Mouse (Mus musculus) heart, adult 18-20 months (tissue): ENCODE results near the gene Morc4. TPM values are rescaled to one million over a fixed set of nuclear protein-coding genes. Genes with fewer than 3 reads are reported as not detected.

Source experiments
- DNase-seq, 2 experiments: peaks; one replicate each; pipeline ENCODE4 v3.0.0; 2021 to 2022; ENCODE audit warnings: mixed read lengths in 1 of 2
- long read RNA-seq, 2 experiments: library from polyadenylated mRNA; stranded (forward); transcript quantifications; one replicate each; pipeline ENCODE4 v2.0.0; 2021
- total RNA-seq, 2 experiments: library from RNA; stranded (reverse); gene quantifications; 2 replicates each; pipeline ENCODE4 v1.2.3; 2021

The Morc4 gene
- total RNA-seq = 1 to 10 TPM; 4.6 to 6.0 TPM
- long read RNA-seq, experiment 1, partial matches to known transcripts = 0 of 7 reads
- long read RNA-seq, experiment 1, other reads (novel, unspliced or antisense) = 3 of 7 reads
- long read RNA-seq, experiment 2, partial matches to known transcripts = 1 of 6 reads
- long read RNA-seq, experiment 2, other reads (novel, unspliced or antisense) = 5 of 6 reads

GRCm38 (mm10) chrX:139870938-139871791 lies at the start of gene Morc4:
Morc4 (minus strand) TSS chrX:139871677.
- peak; percentile 60 to 70 for DNase-seq

GRCm38 (mm10) chrX:139920572-139920971 lies 49.1 kb upstream of the Morc4 start:
- no peak for DNase-seq

- DNase-seq = no peak
Observed at GRCm38 (mm10) chrX:139891387-139891786, 19.9 kb upstream of the Morc4 start.

- DNase-seq = no peak
Observed at GRCm38 (mm10) chrX:139883221-139883620, 11.7 kb upstream of the Morc4 start.

DNA sequence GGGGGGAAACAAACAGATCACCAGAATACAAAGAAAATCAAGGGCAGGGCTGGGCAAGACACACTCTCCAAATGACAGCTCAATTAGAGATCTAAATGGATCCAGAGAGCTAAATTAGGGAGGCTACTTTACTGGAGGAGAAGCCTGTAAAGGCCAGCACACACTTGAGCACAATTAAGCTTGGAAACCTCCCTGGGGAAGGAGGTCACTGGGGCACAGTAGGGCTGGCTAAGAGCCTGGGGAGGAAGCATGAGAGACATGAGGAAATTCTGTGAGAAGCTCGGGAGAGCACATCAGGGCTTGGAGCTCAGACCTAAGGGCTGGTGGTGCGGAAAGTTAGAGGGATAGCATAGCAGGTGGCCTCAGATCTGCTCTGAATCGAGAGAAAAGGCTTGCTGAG lies 6.5 kb upstream of the Morc4 start:
- DNase-seq = peak; percentile 26 to 31

- DNase-seq = no peak
Observed at GRCm38 (mm10) chrX:139877105-139877504, 5.6 kb upstream of the Morc4 start.

DNA sequence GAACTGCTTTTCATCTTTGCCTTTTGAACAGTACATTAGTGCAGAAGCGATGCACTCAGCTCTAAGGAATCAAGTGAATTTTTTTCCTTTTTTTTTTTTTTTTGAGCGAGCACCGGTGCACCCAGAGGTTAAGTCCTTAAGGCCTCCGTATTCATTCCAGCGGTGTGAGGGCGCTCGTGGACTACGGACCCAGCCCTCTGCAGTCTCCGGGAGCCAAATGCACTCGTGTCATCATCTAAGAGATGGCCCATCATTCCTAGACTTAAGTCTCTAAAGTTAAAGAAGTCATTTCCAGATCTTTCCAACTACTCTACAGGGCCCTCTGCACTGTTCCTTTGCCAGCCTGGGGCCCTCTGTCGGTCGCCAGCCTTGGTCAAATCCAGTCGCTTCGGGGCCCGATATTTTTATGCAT lies 1.2 kb downstream of the Morc4 start:
- peak; percentile 40 to 54 for DNase-seq

DNA sequence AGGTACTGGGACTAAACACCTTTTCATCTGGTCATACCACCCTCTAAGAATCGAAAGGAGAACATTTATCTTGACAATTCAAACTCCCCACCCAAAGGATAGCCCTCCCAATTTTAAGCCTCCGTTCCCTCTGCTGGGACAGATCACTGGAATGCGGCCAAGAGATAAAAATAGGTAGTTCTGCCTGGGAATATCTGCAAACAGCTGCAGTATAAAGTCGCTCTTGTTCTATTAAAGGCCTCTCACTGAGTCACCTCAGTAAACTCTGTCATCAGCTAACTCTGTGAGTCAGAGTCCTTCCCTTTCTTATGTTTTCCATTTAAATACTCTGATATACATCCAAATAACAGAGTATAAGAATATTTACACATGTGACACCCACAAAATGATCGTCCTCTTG lies 12.1 kb downstream of the Morc4 start:
- peak; percentile 6 to 8 for DNase-seq

DNA sequence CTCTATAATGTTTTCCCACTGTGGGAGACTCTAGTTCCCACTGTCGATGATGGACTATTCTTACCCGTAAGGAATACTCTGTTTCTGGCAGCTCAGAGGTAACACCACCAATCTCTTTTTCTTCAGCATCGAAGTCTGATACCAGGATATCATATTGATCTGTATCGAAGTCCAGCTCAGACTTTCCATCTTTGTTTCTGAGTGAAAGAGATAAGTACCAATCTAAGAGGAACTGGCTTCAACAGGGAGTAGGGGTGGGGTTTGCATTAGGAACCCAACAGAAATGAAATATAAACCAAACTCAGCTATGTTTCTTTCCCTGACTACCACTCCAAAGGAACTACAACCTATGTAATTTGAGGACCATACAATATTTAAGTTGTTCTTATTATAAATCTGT lies 16.7 kb downstream of the Morc4 start:
- DNase-seq = no peak

DNA sequence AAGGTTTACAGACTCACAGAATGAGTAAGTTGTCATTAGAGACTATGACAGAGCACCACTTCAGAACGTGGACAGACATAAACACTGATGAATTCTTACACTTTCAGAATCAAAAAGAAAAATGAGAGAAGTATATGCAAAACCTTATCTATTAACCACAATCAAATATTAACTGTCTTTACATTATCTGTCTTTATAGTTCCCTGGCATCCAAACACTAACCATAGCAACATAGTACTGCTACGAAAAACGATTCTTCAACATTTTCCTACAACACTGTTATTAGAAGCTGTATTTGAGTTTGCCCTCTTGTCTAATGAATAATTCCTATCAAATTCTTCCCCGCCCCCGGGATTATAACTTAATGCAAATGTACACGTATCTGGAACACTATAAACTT lies 30.4 kb downstream of the Morc4 start:
- no peak for DNase-seq

GRCm38 (mm10) chrX:139839057-139839456 lies 32.4 kb downstream of the Morc4 start:
- DNase-seq = peak in 1 of 2 experiments; percentile 4

DNA sequence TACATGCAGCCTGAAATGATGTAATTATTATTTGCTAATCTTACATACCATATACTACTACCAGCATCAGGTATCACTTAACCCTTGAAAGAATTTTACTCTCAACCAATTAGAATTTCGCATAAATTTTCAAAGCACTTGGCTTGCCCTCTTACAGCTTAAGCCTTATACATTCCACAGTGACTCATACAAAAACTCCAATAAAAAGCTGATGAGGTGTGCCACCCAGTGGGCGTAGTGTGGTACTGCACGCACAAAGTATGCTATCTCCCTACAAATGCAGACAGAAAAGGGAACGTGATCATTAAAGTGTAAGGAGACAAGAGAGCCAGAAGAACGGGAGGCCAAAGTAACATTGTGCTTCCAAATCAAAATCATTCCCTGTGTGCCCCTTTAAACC lies 39.0 kb downstream of the Morc4 start:
- DNase-seq = peak; percentile 7 to 59

DNA sequence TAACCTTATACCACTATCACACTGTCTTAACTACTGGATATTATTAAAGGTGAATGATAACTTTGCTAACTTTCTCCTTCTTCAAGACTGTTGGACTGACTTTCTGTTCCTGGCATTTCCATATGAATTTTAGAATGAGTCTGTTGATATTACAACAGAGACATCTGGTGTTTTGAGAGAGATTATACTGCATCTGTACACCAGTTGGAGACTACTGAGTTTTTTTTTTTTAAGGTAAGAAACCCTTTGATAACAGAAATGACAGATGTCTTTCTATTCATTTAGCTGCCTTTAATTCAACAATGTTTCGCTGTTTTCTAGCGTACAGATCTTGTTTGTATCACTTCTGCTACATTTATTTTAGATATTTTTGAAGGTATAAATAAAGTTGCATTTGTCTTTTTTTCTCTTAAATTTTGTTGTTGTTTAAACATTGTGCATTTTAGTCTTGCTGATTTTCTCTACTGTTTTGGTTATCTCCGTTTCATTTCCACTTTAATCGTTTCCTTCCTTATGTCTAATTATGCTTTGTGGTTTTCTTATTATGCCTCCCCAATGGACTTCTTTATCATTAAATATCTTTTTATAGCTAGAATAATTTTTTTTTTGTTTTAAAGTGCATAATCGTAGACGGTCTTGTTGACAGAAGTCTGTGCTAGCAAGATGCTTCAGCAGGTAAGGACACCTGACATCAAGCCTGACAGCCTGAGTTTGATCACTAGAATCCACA lies 42.9 kb downstream of the Morc4 start:
- DNase-seq = no peak

DNA sequence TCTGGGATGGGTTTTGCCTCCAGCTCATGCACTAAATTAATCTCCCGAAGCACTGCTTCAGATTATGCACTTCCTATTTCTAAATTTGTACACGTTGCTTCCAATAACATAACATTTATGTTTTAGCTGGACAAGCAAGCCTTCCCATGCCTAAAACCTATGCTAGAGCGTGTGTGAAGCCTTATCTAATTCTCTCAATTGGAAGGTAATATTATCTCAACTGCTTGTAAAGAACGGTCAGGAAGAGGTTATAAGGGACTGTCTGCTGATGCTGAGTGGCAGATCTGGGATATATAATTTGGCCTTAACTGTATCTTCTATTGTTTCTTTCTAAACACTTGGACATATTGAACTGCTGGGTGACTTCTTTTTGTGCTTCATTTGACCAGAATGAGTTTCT lies 44.6 kb downstream of the Morc4 start:
- DNase-seq = no peak

- DNase-seq = no peak
Observed at GRCm38 (mm10) chrX:139825402-139825801, 46.1 kb downstream of the Morc4 start.

GRCm38 (mm10) chrX:139815201-139815600 lies 56.3 kb downstream of the Morc4 start:
- DNase-seq = no peak

- DNase-seq = no peak
Observed at GRCm38 (mm10) chrX:139814018-139814635, 57.4 kb downstream of the Morc4 start.

GRCm38 (mm10) chrX:139813299-139814002 lies 58.0 kb downstream of the Morc4 start:
- no peak for DNase-seq

DNA sequence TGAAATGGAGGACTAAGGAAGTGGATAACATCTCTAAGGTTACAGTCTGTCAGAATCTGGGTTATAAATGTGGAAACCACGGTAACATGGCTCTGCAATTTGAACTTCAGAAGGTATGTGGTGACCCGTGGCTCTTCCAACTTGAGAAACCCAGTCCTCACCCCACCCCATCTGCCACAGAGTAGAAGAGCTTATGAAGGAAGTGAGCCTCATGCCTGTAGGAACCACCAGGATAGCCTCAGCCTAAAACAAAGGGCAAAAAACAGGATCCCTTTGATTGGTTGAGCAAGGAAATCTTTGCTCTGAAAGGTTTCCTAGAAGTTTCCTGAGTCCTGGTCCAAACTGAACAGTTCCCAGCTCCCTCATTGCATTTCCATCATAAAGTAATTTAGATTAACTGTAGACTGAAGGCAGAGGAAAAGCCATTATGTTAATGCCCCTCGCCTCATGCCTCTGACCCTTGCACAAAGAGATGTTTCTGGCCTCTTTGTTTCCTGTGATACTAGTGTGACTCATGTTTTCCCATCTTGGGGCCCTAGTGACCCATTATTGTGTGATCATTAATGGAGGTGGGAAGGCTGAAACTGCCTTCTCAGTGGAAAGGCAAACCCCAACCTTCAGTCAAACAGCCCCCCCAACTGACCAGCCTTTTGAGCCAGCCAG lies 58.7 kb downstream of the Morc4 start:
- DNase-seq = no peak

DNA sequence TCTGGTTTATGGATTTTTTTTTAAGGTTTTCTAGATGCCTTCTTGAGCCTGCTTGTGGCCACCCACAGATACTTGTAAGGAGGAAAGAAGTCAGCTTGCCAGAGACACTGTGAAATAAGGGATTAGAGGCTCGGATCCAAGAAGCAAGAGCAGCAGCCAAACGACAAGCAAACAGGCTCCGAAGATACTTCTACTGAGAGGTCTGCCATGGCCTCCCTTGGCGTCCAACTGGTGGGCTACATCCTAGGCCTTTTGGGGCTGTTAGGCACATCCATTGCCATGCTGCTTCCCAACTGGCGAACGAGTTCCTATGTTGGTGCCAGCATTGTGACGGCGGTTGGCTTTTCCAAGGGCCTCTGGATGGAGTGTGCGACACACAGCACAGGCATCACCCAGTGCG lies 63.0 kb downstream of the Morc4 start:
- no peak for DNase-seq

GRCm38 (mm10) chrX:139808085-139808484 lies 63.4 kb downstream of the Morc4 start:
- no peak for DNase-seq
